Mouse (Mus musculus): ENCODE measurements around the gene Necap1. TPM values are rescaled to one million over a fixed set of nuclear protein-coding genes. Genes with fewer than 3 reads are reported as not detected.
A peak's percentile ranks its signal among the peaks of the same experiment; 100 is the strongest.

Gene Necap1
- polyA plus RNA-seq (2016; fragmentation: Nextera tagmentation; extraction: Ambion mirVana): 60.9 and 61.0 TPM in 2 replicates

GRCm38 (mm10) chr6:122873871-122874719 lies at the start of gene Necap1:
TSS of gene Necap1 (plus strand) at chr6:122874474.
- peaks cover 10% of the 10 kb centered on the region for H3K4me1 ChIP-seq (replicated peaks)
- peak within 1 kb of the TSS; percentile 89 for H3K4me3 ChIP-seq
- 8% methylated on average over 43 of the region's 43 CpGs for WGBS
- no peaks in the 10 kb centered on the region for H3K9me3 ChIP-seq
- H3K27ac ChIP-seq: peak within 1 kb of the TSS; percentile 95
- peak; percentile 96 for DNase-seq (ENCODE audit: low spot score)
- H3K36me3 ChIP-seq: peaks cover 24% of the 10 kb centered on the region
- H3K27me3 ChIP-seq (ENCODE audit: insufficient read depth, poor library complexity, severe bottlenecking): 0 out of 2 replicates have a peak, but pooled peaks cover 3% of the 10 kb centered on the region

GRCm38 (mm10) chr6:122825166-122825565 lies 49.1 kb upstream of the Necap1 start:
- no peaks in the 10 kb centered on the region for H3K9me3 ChIP-seq
- H3K4me1 ChIP-seq (replicated peaks): peaks cover 42% of the 10 kb centered on the region
- H3K27ac ChIP-seq: no peak overlapping the region
- peaks cover 5% of the 10 kb centered on the region; the same call in 1 of the 2 replicates for H3K36me3 ChIP-seq
- no peak overlapping the region for H3K4me3 ChIP-seq
- WGBS: 92% methylated on average over 9 of the region's 9 CpGs
- peaks cover 14% of the 10 kb centered on the region; the same call in 1 of the 2 replicates for H3K27me3 ChIP-seq (ENCODE audit: insufficient read depth, poor library complexity, severe bottlenecking)
- no peak for DNase-seq (ENCODE audit: low spot score)

- H3K9me3 ChIP-seq: no peaks in the 10 kb centered on the region
- peak; percentile 41 for DNase-seq (ENCODE audit: low spot score)
- peak overlapping the region; percentile 50 for H3K4me3 ChIP-seq
- H3K36me3 ChIP-seq: peaks cover 5% of the 10 kb centered on the region; the same call in 1 of the 2 replicates
- WGBS: 5% methylated on average over 29 of the region's 29 CpGs
- peak overlapping the region; percentile 72 for H3K27ac ChIP-seq
- peaks cover 32% of the 10 kb centered on the region for H3K4me1 ChIP-seq (replicated peaks)
- H3K27me3 ChIP-seq (ENCODE audit: insufficient read depth, poor library complexity, severe bottlenecking): peaks cover 11% of the 10 kb centered on the region; the same call in 1 of the 2 replicates
Measured at GRCm38 (mm10) chr6:122825923-122826742, 48.1 kb upstream of the Necap1 start.

DNA sequence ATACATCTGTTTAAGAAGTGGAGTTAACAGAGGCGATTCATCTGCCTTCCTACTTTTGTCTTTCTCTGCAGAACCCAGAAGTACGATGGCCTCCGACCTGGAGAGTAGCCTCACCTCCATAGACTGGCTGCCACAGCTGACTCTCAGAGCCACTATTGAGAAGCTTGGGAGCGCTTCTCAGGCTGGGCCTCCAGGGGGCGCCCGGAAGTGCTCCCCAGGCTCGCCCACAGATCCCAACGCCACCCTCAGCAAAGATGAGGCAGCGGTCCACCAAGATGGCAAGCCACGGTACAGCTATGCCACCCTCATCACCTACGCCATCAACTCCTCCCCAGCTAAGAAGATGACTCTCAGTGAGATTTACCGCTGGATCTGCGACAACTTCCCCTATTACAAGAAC lies 46.2 kb upstream of the Necap1 start:
- H3K4me1 ChIP-seq (replicated peaks): peaks cover 16% of the 10 kb centered on the region
- DNase-seq (ENCODE audit: low spot score): peak; percentile 41
- no peak overlapping the region for H3K27ac ChIP-seq
- H3K9me3 ChIP-seq: no peaks in the 10 kb centered on the region
- WGBS: 38% methylated on average over 13 of the region's 13 CpGs
- H3K36me3 ChIP-seq: peaks cover 15% of the 10 kb centered on the region
- peaks cover 11% of the 10 kb centered on the region; the same call in 1 of the 2 replicates for H3K27me3 ChIP-seq (ENCODE audit: insufficient read depth, poor library complexity, severe bottlenecking)
- no peak overlapping the region for H3K4me3 ChIP-seq

DNA sequence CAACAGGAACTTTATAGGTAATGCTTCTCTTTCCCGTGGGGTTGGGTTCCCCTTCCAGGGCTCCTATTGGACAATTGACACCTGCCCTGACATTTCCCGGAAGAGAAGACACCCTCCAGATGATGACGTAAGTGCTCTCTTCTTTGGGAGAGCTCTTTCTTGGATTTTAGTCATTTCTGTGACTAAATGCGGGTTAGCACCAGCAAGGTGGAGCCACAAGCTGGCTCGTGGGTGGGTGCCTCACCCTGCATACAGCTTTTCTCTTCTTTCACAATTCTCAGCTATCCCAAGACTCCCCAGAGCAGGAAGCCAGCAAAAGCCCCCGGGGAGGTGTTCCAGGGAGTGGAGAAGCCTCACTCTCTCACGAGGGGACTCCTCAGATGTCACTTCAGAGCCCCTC lies 41.4 kb upstream of the Necap1 start:
- WGBS: 85% methylated on average over 7 of the region's 7 CpGs
- peaks cover 54% of the 10 kb centered on the region for H3K36me3 ChIP-seq
- no peak for DNase-seq (ENCODE audit: low spot score)
- H3K27ac ChIP-seq: no peak overlapping the region
- H3K9me3 ChIP-seq: peaks cover 3% of the 10 kb centered on the region; the same call in 1 of the 2 replicates
- no peak overlapping the region for H3K4me3 ChIP-seq
- no peaks in the 10 kb centered on the region for H3K27me3 ChIP-seq (ENCODE audit: insufficient read depth, poor library complexity, severe bottlenecking)
- H3K4me1 ChIP-seq (replicated peaks): no peaks in the 10 kb centered on the region

GRCm38 (mm10) chr6:122834365-122834764 lies 39.9 kb upstream of the Necap1 start:
- Histone ChIP-seq H3K4me1 (replicated peaks) (no peaks in the 10 kb centered on the region), H3K4me3 (no peak overlapping the region), H3K36me3 (peaks cover 64% of the 10 kb centered on the region), H3K27ac (no peak overlapping the region), H3K9me3 (peaks cover 3% of the 10 kb centered on the region; the same call in 1 of the 2 replicates), H3K27me3 (ENCODE audit: insufficient read depth, poor library complexity, severe bottlenecking) (no peaks in the 10 kb centered on the region)
- 72% methylated on average over 4 of the region's 4 CpGs for WGBS
- no peak for DNase-seq (ENCODE audit: low spot score)

GRCm38 (mm10) chr6:122836974-122837373 lies 37.3 kb upstream of the Necap1 start:
- H3K36me3 ChIP-seq: peaks cover 89% of the 10 kb centered on the region
- 91% methylated on average over 3 of the region's 3 CpGs for WGBS
- no peaks in the 10 kb centered on the region for H3K27me3 ChIP-seq (ENCODE audit: insufficient read depth, poor library complexity, severe bottlenecking)

DNA sequence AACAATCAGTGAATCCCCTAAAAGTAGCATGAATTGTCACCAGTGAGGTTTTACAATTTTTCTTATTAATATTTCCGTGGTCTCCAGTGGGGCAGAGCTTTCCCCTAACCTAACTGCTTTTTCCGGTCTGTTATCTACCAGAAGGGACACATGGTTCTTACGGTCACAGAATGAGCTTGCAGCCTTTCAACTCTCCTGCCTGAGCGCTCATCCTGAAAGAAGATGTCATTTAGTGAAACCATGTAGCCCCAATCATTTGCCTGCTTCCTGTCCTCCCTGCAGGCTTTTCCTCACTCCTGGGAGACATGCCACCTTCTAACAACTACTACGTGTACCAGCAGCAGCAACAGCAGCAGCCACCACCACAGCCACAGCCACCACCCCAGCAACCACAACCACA lies 36.7 kb upstream of the Necap1 start:
- no peak overlapping the region for H3K4me3 ChIP-seq
- WGBS: 91% methylated on average over 5 of the region's 5 CpGs
- no peak for DNase-seq (ENCODE audit: low spot score)
- H3K9me3 ChIP-seq: peaks cover 3% of the 10 kb centered on the region; the same call in 1 of the 2 replicates
- H3K36me3 ChIP-seq: peaks cover 89% of the 10 kb centered on the region
- no peaks in the 10 kb centered on the region for H3K4me1 ChIP-seq (replicated peaks)
- H3K27ac ChIP-seq: no peak overlapping the region
- no peaks in the 10 kb centered on the region for H3K27me3 ChIP-seq (ENCODE audit: insufficient read depth, poor library complexity, severe bottlenecking)

More at GRCm38 (mm10) chr6:122836974-122837373, 37.3 kb upstream of the Necap1 start:
- DNase-seq (ENCODE audit: low spot score): no peak
- Histone ChIP-seq H3K4me1 (replicated peaks) (no peaks in the 10 kb centered on the region), H3K9me3 (peaks cover 3% of the 10 kb centered on the region; the same call in 1 of the 2 replicates), H3K27ac (no peak overlapping the region), H3K4me3 (no peak overlapping the region)

- H3K4me3 ChIP-seq: no peak overlapping the region
- no peak for DNase-seq (ENCODE audit: low spot score)
- peaks cover 61% of the 10 kb centered on the region for H3K36me3 ChIP-seq
- H3K4me1 ChIP-seq (replicated peaks): no peaks in the 10 kb centered on the region
- peaks cover 3% of the 10 kb centered on the region; the same call in 1 of the 2 replicates for H3K9me3 ChIP-seq
- WGBS: 81% methylated on average over 6 of the region's 6 CpGs
- no peak overlapping the region for H3K27ac ChIP-seq
- no peaks in the 10 kb centered on the region for H3K27me3 ChIP-seq (ENCODE audit: insufficient read depth, poor library complexity, severe bottlenecking)
Measured at GRCm38 (mm10) chr6:122843759-122844158, 30.5 kb upstream of the Necap1 start.

- no peaks in the 10 kb centered on the region for H3K36me3 ChIP-seq
- no peaks in the 10 kb centered on the region for H3K27me3 ChIP-seq (ENCODE audit: insufficient read depth, poor library complexity, severe bottlenecking)
- 83% methylated on average over 2 of the region's 2 CpGs for WGBS
- H3K4me1 ChIP-seq (replicated peaks): no peaks in the 10 kb centered on the region
- DNase-seq (ENCODE audit: low spot score): no peak
- H3K27ac ChIP-seq: no peak overlapping the region
- H3K9me3 ChIP-seq: no peaks in the 10 kb centered on the region
- no peak overlapping the region for H3K4me3 ChIP-seq
Measured at GRCm38 (mm10) chr6:122852696-122853095, 21.6 kb upstream of the Necap1 start.

DNA sequence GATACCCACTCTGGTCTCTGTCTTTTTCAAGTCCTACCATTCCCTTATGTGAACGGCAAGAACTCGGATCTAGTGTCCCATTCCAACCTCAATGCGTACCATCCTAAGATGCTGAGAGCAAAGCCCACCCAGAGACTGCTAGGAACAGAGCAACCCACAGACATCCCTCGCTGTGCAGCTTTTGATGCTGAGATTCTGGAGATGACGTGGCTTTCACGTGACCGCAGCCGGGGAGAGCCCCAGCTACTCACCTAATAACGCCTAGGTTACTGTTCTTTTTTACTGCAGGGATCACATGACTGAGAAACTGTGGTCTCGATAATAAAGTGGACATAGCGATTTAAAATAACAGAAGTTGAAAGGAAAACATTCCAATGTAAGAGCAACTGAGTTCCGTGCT lies 19.7 kb upstream of the Necap1 start:
- DNase-seq (ENCODE audit: low spot score): no peak
- H3K27me3 ChIP-seq (ENCODE audit: insufficient read depth, poor library complexity, severe bottlenecking): no peaks in the 10 kb centered on the region
- no peak overlapping the region for H3K27ac ChIP-seq
- H3K36me3 ChIP-seq: no peaks in the 10 kb centered on the region
- H3K4me3 ChIP-seq: no peak overlapping the region
- WGBS: 88% methylated on average over 12 of the region's 12 CpGs
- no peaks in the 10 kb centered on the region for H3K4me1 ChIP-seq (replicated peaks)
- H3K9me3 ChIP-seq: no peaks in the 10 kb centered on the region

- no peaks in the 10 kb centered on the region for H3K36me3 ChIP-seq
- 0 out of 2 replicates have a peak, but pooled peaks cover under 1% of the 10 kb centered on the region for H3K9me3 ChIP-seq
- H3K4me3 ChIP-seq: no peak within 1 kb of the TSS
- H3K27me3 ChIP-seq (ENCODE audit: insufficient read depth, poor library complexity, severe bottlenecking): no peaks in the 10 kb centered on the region
- no peak for DNase-seq (ENCODE audit: low spot score)
- 84% methylated on average over 7 of the region's 7 CpGs for WGBS
- H3K27ac ChIP-seq: no peak within 1 kb of the TSS
- H3K4me1 ChIP-seq (replicated peaks): no peaks in the 10 kb centered on the region
Measured at GRCm38 (mm10) chr6:122855955-122856354, 18.3 kb upstream of the Necap1 start, which contains the start of gene C3ar1. TSS of gene C3ar1 (minus strand) at chr6:122856161.
